Mouse (Mus musculus) left cerebral cortex, adult 11 months (tissue): ENCODE data around the gene Crhr2.
A peak's percentile ranks its signal among the peaks of the same experiment; 100 is the strongest.

Source experiments
- DNase-seq: peaks from one replicate; pipeline ENCODE4 v3.0.0; 2022; ENCODE audit warnings: low spot score

The Crhr2 gene

GRCm38 (mm10) chr6:55132794-55133193, at the start of gene Crhr2:
Crhr2 (minus strand) TSS chr6:55133016.
- no peak for DNase-seq

- no peak for DNase-seq
Measured at GRCm38 (mm10) chr6:55179560-55179959, 46.7 kb upstream of the Crhr2 start.

DNA sequence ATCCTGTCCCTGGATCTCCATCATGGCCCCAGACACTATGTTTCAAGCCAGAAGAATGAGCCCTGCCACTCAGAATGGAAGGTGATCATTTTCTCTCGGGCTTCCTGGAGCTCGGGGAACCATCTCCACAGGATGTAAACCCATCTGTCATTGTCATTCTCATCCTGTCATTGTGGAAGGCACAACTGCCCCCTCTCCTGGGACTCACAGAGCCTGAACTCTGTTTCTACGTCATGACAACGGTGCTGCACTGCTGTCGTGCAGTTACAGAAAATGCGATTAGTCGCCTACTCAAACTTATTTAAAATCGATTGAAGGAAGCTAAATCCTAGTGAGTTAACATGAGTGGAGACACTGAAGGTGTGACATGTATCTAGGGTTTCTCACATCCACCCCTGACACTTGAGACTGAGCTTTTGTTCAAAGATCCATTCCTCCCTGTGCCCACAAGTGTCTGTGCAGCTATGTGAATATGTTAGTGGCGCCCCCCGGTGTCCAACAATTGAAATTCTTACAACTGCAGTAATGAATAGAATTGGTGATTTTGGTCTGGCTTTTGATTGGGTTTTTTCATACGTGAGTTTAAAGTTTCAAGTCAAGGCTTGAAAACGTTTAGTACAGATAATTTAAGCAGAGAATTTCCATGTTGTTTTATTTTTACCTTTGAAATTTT, 44.4 kb upstream of the Crhr2 start:
- no peak for DNase-seq

GRCm38 (mm10) chr6:55175892-55176291, 43.1 kb upstream of the Crhr2 start:
- DNase-seq = no peak

DNA sequence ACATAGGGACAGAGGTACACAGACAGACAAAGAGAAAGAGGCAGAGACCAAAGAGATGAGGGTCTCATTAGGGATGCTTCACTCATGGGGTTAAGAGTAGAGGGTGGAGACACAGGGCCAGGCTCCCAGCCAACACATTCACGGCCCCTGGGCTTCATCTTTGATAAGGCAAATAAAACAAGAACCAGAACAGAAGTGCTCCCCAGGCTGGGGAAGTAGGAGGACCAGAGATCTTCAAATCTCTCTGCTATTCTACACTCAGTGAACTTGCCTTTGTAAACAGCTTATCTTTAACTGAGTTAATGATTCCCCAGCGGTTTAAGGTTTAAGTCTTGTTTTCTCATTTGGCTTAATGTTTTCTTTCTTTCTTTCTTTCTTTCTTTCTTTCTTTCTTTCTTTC, 42.6 kb upstream of the Crhr2 start:
- DNase-seq = no peak

DNA sequence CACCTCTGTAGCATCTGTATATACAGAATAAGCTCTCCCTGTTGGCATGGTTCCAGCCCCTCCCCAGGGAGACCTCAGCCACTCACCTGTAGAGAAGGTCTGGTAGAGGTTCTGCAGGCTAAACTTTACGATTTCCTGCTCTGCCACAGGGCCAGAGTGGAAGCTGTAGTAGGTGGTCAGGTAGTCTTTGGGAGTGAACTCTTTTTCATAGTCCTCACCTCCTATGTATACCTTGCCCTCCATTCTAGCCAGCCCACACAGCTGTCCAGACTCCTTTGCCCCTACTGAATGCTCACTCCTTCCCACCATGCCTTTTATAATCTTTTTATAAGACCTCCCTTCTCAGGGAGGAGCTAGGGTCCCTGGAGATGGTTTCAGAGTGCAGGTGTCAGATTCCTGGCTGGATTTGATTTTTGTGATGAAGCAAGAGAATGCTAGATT, 41.9 kb upstream of the Crhr2 start, which contains the start of gene Inmt:
Gene Inmt (minus strand): TSS at position 303 of the 441 bp plus-strand sequence.
- no peak for DNase-seq

- no peak for DNase-seq
Measured at GRCm38 (mm10) chr6:55173941-55174349, 41.1 kb upstream of the Crhr2 start.

- DNase-seq = no peak
Measured at GRCm38 (mm10) chr6:55173171-55173570, 40.4 kb upstream of the Crhr2 start.

- no peak for DNase-seq
Measured at GRCm38 (mm10) chr6:55171638-55172037, 38.8 kb upstream of the Crhr2 start.

GRCm38 (mm10) chr6:55169818-55170217, 37.0 kb upstream of the Crhr2 start:
- no peak for DNase-seq

- peak; percentile 42 for DNase-seq
Measured at GRCm38 (mm10) chr6:55166777-55167463, 34.1 kb upstream of the Crhr2 start.

- DNase-seq = no peak
Measured at GRCm38 (mm10) chr6:55163046-55163584, 30.3 kb upstream of the Crhr2 start.

DNA sequence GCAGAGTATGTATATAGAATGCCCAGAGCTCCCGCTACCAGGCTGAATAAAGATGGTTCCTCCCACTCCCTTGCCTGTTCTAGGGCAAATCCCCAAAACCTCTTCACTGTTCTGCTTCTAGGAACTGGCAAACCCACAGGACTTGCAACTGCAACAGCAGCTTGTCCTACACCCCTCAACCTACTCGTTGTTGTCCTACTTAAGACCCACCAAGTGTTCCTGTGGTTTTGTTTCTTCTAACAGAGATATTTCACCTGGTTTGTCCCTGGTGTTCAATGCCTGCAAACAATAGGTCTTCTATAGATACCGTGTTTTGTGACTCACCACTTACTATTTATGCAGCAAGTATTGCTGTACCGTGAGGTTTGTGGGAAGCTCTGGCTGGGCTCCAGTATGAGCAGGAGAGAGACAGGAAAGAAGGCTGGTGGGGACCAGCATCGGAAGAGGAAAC, 28.5 kb upstream of the Crhr2 start:
- peak; percentile 53 for DNase-seq

DNA sequence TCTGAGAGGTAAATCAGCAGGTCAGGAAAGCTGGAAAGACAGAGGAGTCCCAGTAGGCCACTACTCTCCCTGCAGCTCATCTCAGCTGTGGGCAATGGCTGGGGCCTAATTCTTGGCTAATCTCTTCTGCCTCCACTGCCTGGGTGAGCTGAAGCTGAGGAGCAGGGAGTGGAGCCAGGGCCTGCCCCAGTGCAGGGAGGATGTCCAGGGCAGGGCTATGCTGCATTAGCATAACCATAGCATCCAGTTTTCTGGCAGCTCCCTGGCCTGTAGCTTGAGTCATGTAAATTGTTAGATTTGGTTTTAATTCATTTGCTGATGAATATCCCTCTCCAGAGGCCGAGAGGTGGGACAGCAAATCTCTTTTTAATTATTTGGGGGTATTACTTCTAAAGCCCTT, 26.4 kb upstream of the Crhr2 start:
- no peak for DNase-seq

- DNase-seq = peak; percentile 13
Measured at GRCm38 (mm10) chr6:55152226-55152625, 19.4 kb upstream of the Crhr2 start.

GRCm38 (mm10) chr6:55146138-55146537, 13.3 kb upstream of the Crhr2 start:
- DNase-seq = no peak

DNA sequence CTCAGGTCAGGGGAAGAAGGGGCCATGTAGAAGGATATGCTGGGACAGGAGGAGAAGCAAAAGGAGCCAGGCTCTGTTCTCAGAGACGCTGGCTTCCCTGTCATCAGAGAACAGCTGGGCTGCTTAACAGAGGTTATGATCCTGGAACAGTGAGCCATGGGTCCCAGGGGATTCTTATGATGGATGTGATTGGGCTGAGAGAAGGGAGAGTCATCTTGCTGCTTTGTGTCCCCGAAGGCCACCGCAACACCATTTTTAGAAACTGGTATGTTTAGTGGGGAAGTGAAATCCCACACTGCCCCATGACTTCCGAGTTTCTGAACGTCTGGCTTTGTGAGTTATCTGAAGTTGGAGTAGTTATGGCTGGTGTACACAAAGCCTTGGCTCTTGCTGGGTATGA, 12.5 kb upstream of the Crhr2 start:
- DNase-seq = no peak

- DNase-seq = no peak
Measured at GRCm38 (mm10) chr6:55138343-55138742, 5.5 kb upstream of the Crhr2 start.

DNA sequence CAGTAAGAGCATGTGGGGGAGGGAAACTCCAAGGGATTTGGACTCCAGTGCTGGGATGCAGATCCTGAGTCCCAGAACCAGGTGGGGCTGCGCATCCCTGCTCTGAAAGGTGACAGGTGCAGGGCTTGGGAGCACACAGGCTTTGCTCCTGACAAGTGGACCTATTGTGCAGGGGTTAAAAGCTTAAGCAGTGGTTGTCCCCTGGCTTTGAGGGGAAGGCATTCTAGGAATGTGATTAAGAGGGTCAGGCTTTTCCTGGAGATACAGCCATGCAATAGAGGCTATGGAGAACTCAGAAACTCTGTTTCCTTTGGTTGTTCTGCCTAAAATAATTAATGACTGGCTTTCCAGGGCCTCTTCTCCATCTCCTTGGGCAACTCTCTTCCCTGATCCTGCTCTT, 609 bp upstream of the Crhr2 start:
- no peak for DNase-seq

- DNase-seq = no peak
Measured at GRCm38 (mm10) chr6:55131301-55131700, 1.5 kb downstream of the Crhr2 start.

DNA sequence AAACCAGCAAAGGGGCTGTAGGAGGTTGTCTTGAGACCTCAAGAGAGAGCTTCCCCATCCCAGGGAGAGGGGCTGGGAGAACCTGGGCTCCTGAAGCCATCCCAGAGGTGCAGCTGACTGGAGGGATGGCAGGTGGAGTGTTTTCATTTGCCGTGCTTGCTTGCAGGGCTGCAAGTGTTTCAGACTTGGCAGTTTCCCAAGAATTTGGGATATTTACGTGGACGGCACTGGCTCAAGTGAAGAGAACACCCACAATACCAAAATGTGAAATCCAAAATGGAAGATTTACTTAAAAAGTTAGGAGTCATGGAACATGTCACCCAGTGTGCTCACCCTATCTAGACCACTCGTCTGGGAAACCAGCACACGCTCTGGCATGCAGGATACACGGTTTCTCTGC, 2.2 kb downstream of the Crhr2 start:
- no peak for DNase-seq

DNA sequence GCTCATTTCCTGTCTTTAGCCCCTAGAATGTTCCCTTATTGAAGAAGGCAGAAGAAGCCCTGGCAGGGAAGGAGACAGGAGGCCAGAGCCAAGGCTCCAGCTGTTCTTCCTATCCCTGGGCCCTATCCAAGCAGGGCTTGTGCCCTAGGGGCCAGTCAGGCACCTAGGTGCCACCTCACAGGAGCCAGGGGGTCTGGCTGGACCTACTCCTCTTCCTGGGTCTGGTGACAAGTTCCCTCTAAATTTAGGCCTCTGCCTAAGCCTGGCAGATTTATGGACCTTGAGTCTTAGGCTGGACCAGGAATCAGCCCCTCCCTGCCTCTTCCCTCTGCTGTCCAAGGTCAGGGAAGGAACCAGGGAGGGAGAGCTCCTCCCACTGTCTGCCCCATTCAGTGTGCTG, 4.4 kb downstream of the Crhr2 start:
- DNase-seq = no peak

- DNase-seq = no peak
Measured at GRCm38 (mm10) chr6:55126576-55126975, 6.2 kb downstream of the Crhr2 start.
